Mouse (Mus musculus): ENCODE measurements around the gene Fuca1. TPM values are rescaled to one million over a fixed set of nuclear protein-coding genes. Genes with fewer than 3 reads are reported as not detected.

Gene Fuca1
- total and polyA plus RNA-seq, 3 experiments: 25.3 to 34.6 (median 30.4) TPM

DNA sequence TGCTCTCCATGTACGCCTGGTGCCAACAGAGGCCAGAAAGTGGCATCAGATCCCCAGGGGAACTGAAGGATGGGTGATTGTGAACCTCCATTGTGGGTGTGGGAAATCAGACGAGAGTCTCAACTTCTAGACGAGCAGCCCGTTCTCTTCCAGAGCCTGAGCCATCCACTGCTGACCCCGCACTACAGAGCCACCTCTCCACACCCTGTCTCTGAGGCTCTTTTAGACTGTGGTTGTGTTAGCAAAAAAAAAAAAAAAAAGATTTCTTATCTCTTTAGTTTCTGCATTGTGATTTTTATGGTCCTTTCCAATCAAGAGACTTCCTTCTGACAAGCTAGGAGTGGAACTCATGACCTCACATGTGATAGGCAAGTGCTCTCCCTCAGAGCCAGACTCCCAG is 8.9 kb downstream of the Fuca1 start:
- no peaks in the 10 kb centered on the region for H3K36me3 ChIP-seq (ENCODE audit: control insufficient read depth, insufficient read depth, low read length)
- no peaks in the 10 kb centered on the region for H3K79me2 ChIP-seq (replicated peaks; ENCODE audit: control insufficient read depth, insufficient read depth, low read length)
- H3K27ac ChIP-seq: no peak overlapping the region
- intact Hi-C loops (cut with DNase I): no loop called here
- no peak overlapping the region for H3K9ac ChIP-seq (ENCODE audit: low read depth, low read length)
- no peak overlapping the region for H3K4me3 ChIP-seq
- no peak for TF ChIP-seq CTCF (IDR thresholded peaks at IDR 0.05)
- no peak for TF ChIP-seq POLR2A (IDR thresholded peaks at IDR 0.05; ENCODE audit: insufficient read depth, low read depth, low read length)
- TF ChIP-seq EP300 (IDR thresholded peaks at IDR 0.05; ENCODE audit: insufficient read depth, low read depth, low read length): no peak
- H3K27me3 ChIP-seq (ENCODE audit: control insufficient read depth, insufficient read depth, low read length): no peaks in the 10 kb centered on the region
- H3K4me1 ChIP-seq (ENCODE audit: control insufficient read depth, insufficient read depth, low read length): no peaks in the 10 kb centered on the region
- 86% methylated on average over 5 of the region's 5 CpGs for WGBS
- DNase-seq: no peak

DNA sequence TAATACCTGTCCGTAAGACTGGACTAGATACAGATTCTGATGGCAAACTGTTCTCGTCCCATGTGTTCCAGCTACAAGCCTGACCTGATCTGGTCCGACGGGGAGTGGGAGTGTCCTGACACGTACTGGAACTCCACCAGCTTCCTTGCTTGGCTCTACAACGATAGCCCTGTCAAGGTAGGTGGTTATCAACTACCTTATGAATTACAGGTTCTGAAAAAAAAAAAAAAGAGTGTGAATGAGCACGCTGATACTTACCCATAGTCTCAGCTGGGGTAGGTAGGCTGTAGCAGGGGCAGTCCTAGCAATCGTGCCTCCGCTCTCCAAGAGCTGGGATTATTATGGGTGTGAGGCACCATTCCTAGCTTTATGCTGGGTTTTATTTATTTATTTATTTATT is 9.3 kb downstream of the Fuca1 start:
- intact Hi-C loops (cut with DNase I): loop anchor here (2.0 to 5.0 kb wide), 2 partner anchors 39 to 223 kb away; no protein-coding TSS in a partner anchor
- no peak overlapping the region for H3K27ac ChIP-seq
- no peaks in the 10 kb centered on the region for H3K36me3 ChIP-seq (ENCODE audit: control insufficient read depth, insufficient read depth, low read length)
- no peaks in the 10 kb centered on the region for H3K27me3 ChIP-seq (ENCODE audit: control insufficient read depth, insufficient read depth, low read length)
- 89% methylated on average over 9 of the region's 9 CpGs for WGBS
- no peaks in the 10 kb centered on the region for H3K4me1 ChIP-seq (ENCODE audit: control insufficient read depth, insufficient read depth, low read length)
- no peak overlapping the region for H3K4me3 ChIP-seq
- no peaks in the 10 kb centered on the region for H3K79me2 ChIP-seq (replicated peaks; ENCODE audit: control insufficient read depth, insufficient read depth, low read length)
- no peak overlapping the region for H3K9ac ChIP-seq (ENCODE audit: low read depth, low read length)
- no peak for TF ChIP-seq CTCF (IDR thresholded peaks at IDR 0.05)
- TF ChIP-seq POLR2A (IDR thresholded peaks at IDR 0.05; ENCODE audit: insufficient read depth, low read depth, low read length): no peak
- no peak for TF ChIP-seq EP300 (IDR thresholded peaks at IDR 0.05; ENCODE audit: insufficient read depth, low read depth, low read length)
- DNase-seq: no peak

DNA sequence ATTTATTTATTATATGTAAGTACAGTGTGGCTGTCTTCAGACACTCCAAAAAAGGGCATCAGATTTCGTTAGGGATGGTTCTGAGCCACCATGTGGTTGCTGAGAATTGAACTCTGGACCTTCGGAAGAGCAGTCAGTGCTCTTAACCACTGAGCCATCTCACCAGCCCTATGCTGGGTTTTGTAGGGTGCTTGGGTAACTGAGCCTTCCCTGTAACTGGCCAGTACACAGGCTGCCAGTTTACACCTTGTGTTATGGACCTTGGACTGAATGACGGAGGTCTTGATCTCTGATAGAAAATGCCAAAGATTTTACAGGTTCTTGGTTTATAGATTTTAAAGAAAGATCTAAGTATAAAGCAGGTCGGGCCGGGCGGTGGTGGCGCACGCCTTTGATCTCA is 9.7 kb downstream of the Fuca1 start:
- no peak for TF ChIP-seq EP300 (IDR thresholded peaks at IDR 0.05; ENCODE audit: insufficient read depth, low read depth, low read length)
- Histone ChIP-seq H3K4me1 (ENCODE audit: control insufficient read depth, insufficient read depth, low read length) (no peaks in the 10 kb centered on the region), H3K4me3 (no peak overlapping the region), H3K27ac (no peak overlapping the region), H3K79me2 (replicated peaks; ENCODE audit: control insufficient read depth, insufficient read depth, low read length) (no peaks in the 10 kb centered on the region), H3K27me3 (ENCODE audit: control insufficient read depth, insufficient read depth, low read length) (no peaks in the 10 kb centered on the region), H3K36me3 (ENCODE audit: control insufficient read depth, insufficient read depth, low read length) (no peaks in the 10 kb centered on the region), H3K9ac (ENCODE audit: low read depth, low read length) (no peak overlapping the region)
- 93% methylated on average over 8 of the region's 8 CpGs for WGBS
- intact Hi-C loops (cut with DNase I): loop anchor here (2.0 to 5.0 kb wide), 2 partner anchors 39 to 223 kb away; no protein-coding TSS in a partner anchor
- DNase-seq: no peak

- intact Hi-C loops (cut with DNase I): loop anchor here (2.0 to 5.0 kb wide), 2 partner anchors 41 to 225 kb away; no protein-coding TSS in a partner anchor
- Histone ChIP-seq H3K9ac (ENCODE audit: low read depth, low read length) (no peak overlapping the region), H3K79me2 (replicated peaks; ENCODE audit: control insufficient read depth, insufficient read depth, low read length) (no peaks in the 10 kb centered on the region), H3K36me3 (ENCODE audit: control insufficient read depth, insufficient read depth, low read length) (no peaks in the 10 kb centered on the region), H3K27ac (no peak overlapping the region), H3K4me3 (no peak overlapping the region), H3K27me3 (ENCODE audit: control insufficient read depth, insufficient read depth, low read length) (no peaks in the 10 kb centered on the region), H3K4me1 (ENCODE audit: control insufficient read depth, insufficient read depth, low read length) (no peaks in the 10 kb centered on the region; the same call in 1 of the 2 replicates)
- 71% methylated on average over 5 of the region's 5 CpGs for WGBS
- TF ChIP-seq EP300 (IDR thresholded peaks at IDR 0.05; ENCODE audit: insufficient read depth, low read depth, low read length): 0 out of 2 replicates have a peak, but pooled peaks have one; percentile 40
- peak; percentile 79 for TF ChIP-seq CTCF (IDR thresholded peaks at IDR 0.05)
- no peak for TF ChIP-seq POLR2A (IDR thresholded peaks at IDR 0.05; ENCODE audit: insufficient read depth, low read depth, low read length)
- DNase-seq: no peak
Measured at GRCm38 (mm10) chr4:135931832-135932231, 11.3 kb downstream of the Fuca1 start.

GRCm38 (mm10) chr4:135934708-135935500 is 14.4 kb downstream of the Fuca1 start:
- Histone ChIP-seq H3K4me3 (no peak overlapping the region), H3K27me3 (ENCODE audit: control insufficient read depth, insufficient read depth, low read length) (no peaks in the 10 kb centered on the region), H3K4me1 (ENCODE audit: control insufficient read depth, insufficient read depth, low read length) (no peaks in the 10 kb centered on the region; the same call in 1 of the 2 replicates), H3K36me3 (ENCODE audit: control insufficient read depth, insufficient read depth, low read length) (no peaks in the 10 kb centered on the region), H3K27ac (peak overlapping the region; percentile 9; the same call in 1 of the 2 replicates), H3K79me2 (replicated peaks; ENCODE audit: control insufficient read depth, insufficient read depth, low read length) (no peaks in the 10 kb centered on the region), H3K9ac (ENCODE audit: low read depth, low read length) (no peak overlapping the region)
- 49% methylated on average over 12 of the region's 12 CpGs for WGBS
- intact Hi-C loops (cut with DNase I): loop anchor here (5.0 kb wide), 1 partner anchor 228 kb away; no protein-coding TSS in a partner anchor
- no peak for DNase-seq
- TF ChIP-seq EP300 (IDR thresholded peaks at IDR 0.05; ENCODE audit: insufficient read depth, low read depth, low read length) (no peak), CTCF (IDR thresholded peaks at IDR 0.05) (no peak), POLR2A (IDR thresholded peaks at IDR 0.05; ENCODE audit: insufficient read depth, low read depth, low read length) (no peak)

DNA sequence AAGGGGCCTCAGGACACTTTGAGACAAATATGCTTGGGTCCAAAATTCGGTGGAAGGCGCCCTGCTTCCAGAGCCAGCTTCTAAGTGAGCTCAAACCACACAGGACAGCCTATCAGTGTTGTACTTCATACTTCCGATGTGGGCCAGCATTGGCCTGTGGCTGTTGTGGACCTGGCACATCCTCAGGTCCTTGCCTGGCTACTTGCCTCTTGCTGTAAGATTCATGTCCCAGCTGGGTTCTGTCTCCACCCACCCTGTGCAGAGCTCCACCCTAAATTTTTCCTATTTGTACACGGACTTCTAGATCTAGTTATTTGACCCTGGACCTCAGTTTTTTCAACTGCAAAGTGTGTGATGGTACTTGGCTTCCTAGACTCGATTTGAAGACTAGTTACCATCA is 15.0 kb downstream of the Fuca1 start:
- 41% methylated on average over 5 of the region's 5 CpGs for WGBS

More for the DNA sequence above, 15.0 kb downstream of the Fuca1 start:
- H3K36me3 ChIP-seq (ENCODE audit: control insufficient read depth, insufficient read depth, low read length): no peaks in the 10 kb centered on the region
- H3K4me1 ChIP-seq (ENCODE audit: control insufficient read depth, insufficient read depth, low read length): no peaks in the 10 kb centered on the region; the same call in 1 of the 2 replicates
- no peaks in the 10 kb centered on the region for H3K79me2 ChIP-seq (replicated peaks; ENCODE audit: control insufficient read depth, insufficient read depth, low read length)
- intact Hi-C loops (cut with DNase I): no loop called here
- H3K27me3 ChIP-seq (ENCODE audit: control insufficient read depth, insufficient read depth, low read length): no peaks in the 10 kb centered on the region
- peak; percentile 51 to 52 for DNase-seq
- H3K4me3 ChIP-seq: no peak overlapping the region
- TF ChIP-seq CTCF (IDR thresholded peaks at IDR 0.05): no peak
- no peak for TF ChIP-seq EP300 (IDR thresholded peaks at IDR 0.05; ENCODE audit: insufficient read depth, low read depth, low read length)
- TF ChIP-seq POLR2A (IDR thresholded peaks at IDR 0.05; ENCODE audit: insufficient read depth, low read depth, low read length): no peak
- peak overlapping the region; percentile 9; the same call in 1 of the 2 replicates for H3K27ac ChIP-seq
- no peak overlapping the region for H3K9ac ChIP-seq (ENCODE audit: low read depth, low read length)
